Mouse (Mus musculus): Measurements from ENCODE around the gene Cct2. TPM values are rescaled to one million over a fixed set of nuclear protein-coding genes. Genes with fewer than 3 reads are reported as not detected.

The Cct2 gene
- polyA plus RNA-seq, 1 experiment from 2014 or later = 277 TPM

- Histone ChIP-seq H3K27ac (replicated peaks; ENCODE audit: low read depth, low read length) (no peak overlapping the region), H3K27me3 (ENCODE audit: control insufficient read depth, insufficient read depth, low read length) (no peaks in the 10 kb centered on the region), H3K9me3 (ENCODE audit: control insufficient read depth, low read length) (no peaks in the 10 kb centered on the region), H3K4me1 (ENCODE audit: control insufficient read depth, insufficient read depth, low read length) (peaks cover 5% of the 10 kb centered on the region), H3K4me2 (ENCODE audit: low read length) (no peak overlapping the region), H3K4me3 (replicated peaks; ENCODE audit: low read depth, low read length) (no peak overlapping the region), H3K9ac (replicated peaks; ENCODE audit: low read length) (no peak overlapping the region), H3K36me3 (ENCODE audit: control insufficient read depth, insufficient read depth, low read length) (no peaks in the 10 kb centered on the region)
- ATAC-seq (ENCODE audit: low FRiP score, low TSS enrichment) (no peak), DNase-seq (no peak)
- 74% methylated on average over 16 of the region's 16 CpGs for whole genome bisulfite sequencing
Observed at GRCm38 (mm10) chr10:117023693-117024092, 39.9 kb downstream of the Cct2 start.

- no peak overlapping the region for H3K27ac ChIP-seq (replicated peaks; ENCODE audit: low read depth, low read length)
- ATAC-seq (ENCODE audit: low FRiP score, low TSS enrichment) (no peak), DNase-seq (no peak)
- no peaks in the 10 kb centered on the region for H3K9me3 ChIP-seq (ENCODE audit: control insufficient read depth, low read length)
- H3K4me1 ChIP-seq (ENCODE audit: control insufficient read depth, insufficient read depth, low read length) = peaks cover 13% of the 10 kb centered on the region
- H3K4me2 ChIP-seq (ENCODE audit: low read length) = no peak overlapping the region
- H3K27me3 ChIP-seq (ENCODE audit: control insufficient read depth, insufficient read depth, low read length) = no peaks in the 10 kb centered on the region
- H3K9ac ChIP-seq (replicated peaks; ENCODE audit: low read length) = no peak overlapping the region
- no peaks in the 10 kb centered on the region for H3K36me3 ChIP-seq (ENCODE audit: control insufficient read depth, insufficient read depth, low read length)
- no peak overlapping the region for H3K4me3 ChIP-seq (replicated peaks; ENCODE audit: low read depth, low read length)
- 19% methylated on average over 21 of the region's 21 CpGs for WGBS
Observed at GRCm38 (mm10) chr10:117021020-117021754, 42.4 kb downstream of the Cct2 start.

GRCm38 (mm10) chr10:117018281-117018840, 45.3 kb downstream of the Cct2 start:
- no peak overlapping the region for H3K4me2 ChIP-seq (ENCODE audit: low read length)
- no peak overlapping the region for H3K27ac ChIP-seq (replicated peaks; ENCODE audit: low read depth, low read length)
- no peak overlapping the region for H3K9ac ChIP-seq (replicated peaks; ENCODE audit: low read length)
- no peak overlapping the region for H3K4me3 ChIP-seq (replicated peaks; ENCODE audit: low read depth, low read length)
- 33% methylated on average over 7 of the region's 7 CpGs for WGBS
- H3K9me3 ChIP-seq (ENCODE audit: control insufficient read depth, low read length) = no peaks in the 10 kb centered on the region
- peaks cover 18% of the 10 kb centered on the region for H3K4me1 ChIP-seq (ENCODE audit: control insufficient read depth, insufficient read depth, low read length)
- peak; percentile 66 for DNase-seq
- H3K27me3 ChIP-seq (ENCODE audit: control insufficient read depth, insufficient read depth, low read length) = no peaks in the 10 kb centered on the region
- no peak; the same call in 1 of the 2 replicates for ATAC-seq (ENCODE audit: low FRiP score, low TSS enrichment)
- H3K36me3 ChIP-seq (ENCODE audit: control insufficient read depth, insufficient read depth, low read length) = no peaks in the 10 kb centered on the region

DNA sequence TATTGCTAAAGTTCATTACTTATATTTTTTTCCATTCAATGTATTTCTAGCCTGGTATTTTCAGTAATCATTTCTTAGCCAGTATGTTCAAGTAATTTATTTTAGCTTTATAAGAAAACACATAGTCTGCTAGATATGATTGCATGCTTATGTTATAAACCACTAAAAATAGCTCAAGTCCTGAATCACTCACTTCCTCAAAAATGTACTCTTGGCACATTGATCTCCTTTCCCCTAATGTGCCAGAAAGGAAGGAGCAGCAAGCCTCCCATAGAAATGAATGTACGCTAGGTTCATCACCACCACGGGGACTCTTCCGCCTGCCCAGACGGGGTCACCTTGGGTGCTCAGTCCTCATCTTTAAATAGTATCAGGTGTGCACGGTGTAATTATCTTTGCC, 49.0 kb downstream of the Cct2 start:
- no peaks in the 10 kb centered on the region for H3K27me3 ChIP-seq (ENCODE audit: control insufficient read depth, insufficient read depth, low read length)
- no peak overlapping the region for H3K9ac ChIP-seq (replicated peaks; ENCODE audit: low read length)
- no peaks in the 10 kb centered on the region for H3K9me3 ChIP-seq (ENCODE audit: control insufficient read depth, low read length)
- H3K4me3 ChIP-seq (replicated peaks; ENCODE audit: low read depth, low read length) = no peak overlapping the region
- 89% methylated on average over 5 of the region's 5 CpGs for WGBS
- H3K4me1 ChIP-seq (ENCODE audit: control insufficient read depth, insufficient read depth, low read length) = peaks cover 13% of the 10 kb centered on the region; the same call in 1 of the 2 replicates
- no peak overlapping the region for H3K27ac ChIP-seq (replicated peaks; ENCODE audit: low read depth, low read length)
- H3K36me3 ChIP-seq (ENCODE audit: control insufficient read depth, insufficient read depth, low read length) = no peaks in the 10 kb centered on the region
- no peak overlapping the region for H3K4me2 ChIP-seq (ENCODE audit: low read length)
- no peak for DNase-seq
- no peak for ATAC-seq (ENCODE audit: low FRiP score, low TSS enrichment)

DNA sequence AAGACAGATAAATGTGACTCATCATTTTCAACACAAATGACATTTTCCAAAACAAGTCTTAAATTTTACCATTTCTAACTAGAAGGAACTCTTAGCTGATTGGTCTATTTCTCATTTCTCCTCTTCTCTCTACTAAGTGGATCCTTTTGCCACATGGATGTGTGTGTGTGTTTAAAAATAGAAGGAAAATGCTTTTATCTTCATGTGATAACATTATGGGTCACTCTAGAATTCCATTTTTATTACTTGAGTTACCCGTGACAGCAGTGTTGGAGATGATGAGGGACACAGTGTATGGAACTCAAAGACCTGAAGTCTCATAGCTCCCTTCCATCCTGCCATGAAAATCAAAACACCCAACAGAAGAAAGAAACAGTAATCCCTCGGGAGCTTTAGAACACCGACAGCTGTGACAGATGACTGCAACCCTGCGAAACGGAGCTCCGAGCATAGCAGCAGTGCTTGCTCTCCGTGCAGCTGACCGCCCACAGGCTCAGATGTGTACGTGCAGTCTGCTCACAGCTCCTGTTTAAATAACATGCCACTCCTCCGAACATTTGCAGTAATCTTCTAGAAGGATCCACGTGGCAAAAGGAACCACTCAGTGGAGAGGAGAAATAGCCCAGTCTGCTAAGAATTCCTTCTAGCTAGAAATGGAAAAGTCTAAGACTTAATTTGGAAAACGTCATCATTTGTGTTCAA, 49.8 kb downstream of the Cct2 start:
- Histone ChIP-seq H3K27me3 (ENCODE audit: control insufficient read depth, insufficient read depth, low read length) (no peaks in the 10 kb centered on the region), H3K36me3 (ENCODE audit: control insufficient read depth, insufficient read depth, low read length) (no peaks in the 10 kb centered on the region), H3K4me2 (ENCODE audit: low read length) (peak overlapping the region; percentile 34), H3K27ac (replicated peaks; ENCODE audit: low read depth, low read length) (no peak overlapping the region), H3K4me3 (replicated peaks; ENCODE audit: low read depth, low read length) (no peak overlapping the region), H3K4me1 (ENCODE audit: control insufficient read depth, insufficient read depth, low read length) (peaks cover 13% of the 10 kb centered on the region; the same call in 1 of the 2 replicates), H3K9me3 (ENCODE audit: control insufficient read depth, low read length) (no peaks in the 10 kb centered on the region), H3K9ac (replicated peaks; ENCODE audit: low read length) (no peak overlapping the region)
- peak; percentile 63; the same call in 1 of the 2 replicates for ATAC-seq (ENCODE audit: low FRiP score, low TSS enrichment)
- peak; percentile 76 for DNase-seq
- WGBS = 14% methylated on average over 12 of the region's 12 CpGs

- Histone ChIP-seq H3K4me2 (ENCODE audit: low read length) (no peak overlapping the region), H3K9me3 (ENCODE audit: control insufficient read depth, low read length) (no peaks in the 10 kb centered on the region), H3K36me3 (ENCODE audit: control insufficient read depth, insufficient read depth, low read length) (no peaks in the 10 kb centered on the region), H3K4me3 (replicated peaks; ENCODE audit: low read depth, low read length) (no peak overlapping the region), H3K27ac (replicated peaks; ENCODE audit: low read depth, low read length) (no peak overlapping the region), H3K9ac (replicated peaks; ENCODE audit: low read length) (no peak overlapping the region), H3K4me1 (ENCODE audit: control insufficient read depth, insufficient read depth, low read length) (peaks cover 6% of the 10 kb centered on the region; the same call in 1 of the 2 replicates), H3K27me3 (ENCODE audit: control insufficient read depth, insufficient read depth, low read length) (no peaks in the 10 kb centered on the region)
- 22% methylated on average over 8 of the region's 8 CpGs for WGBS
- ATAC-seq (ENCODE audit: low FRiP score, low TSS enrichment) (no peak), DNase-seq (no peak)
Observed at GRCm38 (mm10) chr10:117011047-117011446, 52.6 kb downstream of the Cct2 start.

GRCm38 (mm10) chr10:117009691-117010090, 53.9 kb downstream of the Cct2 start:
- DNase-seq (no peak), ATAC-seq (ENCODE audit: low FRiP score, low TSS enrichment) (no peak)

DNA sequence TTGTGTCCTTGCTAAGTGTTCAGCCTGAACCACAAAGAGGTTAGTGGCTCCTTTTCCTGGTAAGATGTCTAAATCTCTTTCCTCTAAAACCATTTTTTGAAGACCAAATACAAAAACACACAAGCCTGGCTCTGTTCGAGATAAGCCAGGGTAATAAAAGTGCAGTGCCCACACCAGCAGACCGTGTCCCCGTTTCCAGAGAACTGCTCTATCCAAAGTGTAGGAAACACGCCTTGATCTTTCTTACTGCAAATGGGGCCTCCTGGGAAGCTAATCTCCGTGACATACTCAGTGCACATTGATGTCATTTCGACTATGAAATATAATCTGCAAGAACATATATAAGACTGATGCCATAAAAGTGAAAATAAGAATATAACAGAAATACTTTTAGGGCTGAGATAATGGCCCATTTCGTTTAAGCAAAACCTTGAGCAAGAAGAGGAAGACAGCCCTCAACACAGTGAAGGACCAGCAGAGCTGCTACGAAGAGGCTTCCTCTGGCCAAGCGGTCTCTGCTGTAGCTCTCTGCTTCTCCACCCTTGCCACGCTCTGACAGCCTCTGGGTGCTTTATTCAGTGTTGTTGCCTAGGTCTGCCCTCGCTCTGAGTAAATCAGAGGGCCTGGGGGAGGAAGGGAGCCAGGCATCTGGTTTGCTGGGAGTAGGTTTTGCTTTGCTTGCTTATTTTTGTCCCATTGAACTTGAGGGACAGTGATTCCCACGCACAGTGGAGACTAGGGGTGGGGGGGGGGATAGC, 57.7 kb downstream of the Cct2 start:
- H3K27ac ChIP-seq (replicated peaks; ENCODE audit: low read depth, low read length) = no peak overlapping the region
- H3K9ac ChIP-seq (replicated peaks; ENCODE audit: low read length) = no peak overlapping the region
- DNase-seq (no peak), ATAC-seq (ENCODE audit: low FRiP score, low TSS enrichment) (no peak)
- peaks cover 12% of the 10 kb centered on the region; the same call in 1 of the 2 replicates for H3K4me1 ChIP-seq (ENCODE audit: control insufficient read depth, insufficient read depth, low read length)
- H3K4me3 ChIP-seq (replicated peaks; ENCODE audit: low read depth, low read length) = no peak overlapping the region
- H3K4me2 ChIP-seq (ENCODE audit: low read length) = no peak overlapping the region
- no peaks in the 10 kb centered on the region for H3K27me3 ChIP-seq (ENCODE audit: control insufficient read depth, insufficient read depth, low read length)
- H3K9me3 ChIP-seq (ENCODE audit: control insufficient read depth, low read length) = no peaks in the 10 kb centered on the region
- WGBS = 54% methylated on average over 12 of the region's 12 CpGs
- H3K36me3 ChIP-seq (ENCODE audit: control insufficient read depth, insufficient read depth, low read length) = no peaks in the 10 kb centered on the region

More at GRCm38 (mm10) chr10:117009691-117010090, 53.9 kb downstream of the Cct2 start:
- Histone ChIP-seq H3K27me3 (ENCODE audit: control insufficient read depth, insufficient read depth, low read length) (no peaks in the 10 kb centered on the region), H3K4me3 (replicated peaks; ENCODE audit: low read depth, low read length) (no peak overlapping the region), H3K4me1 (ENCODE audit: control insufficient read depth, insufficient read depth, low read length) (peaks cover 14% of the 10 kb centered on the region; the same call in 1 of the 2 replicates), H3K9me3 (ENCODE audit: control insufficient read depth, low read length) (no peaks in the 10 kb centered on the region), H3K36me3 (ENCODE audit: control insufficient read depth, insufficient read depth, low read length) (no peaks in the 10 kb centered on the region), H3K27ac (replicated peaks; ENCODE audit: low read depth, low read length) (no peak overlapping the region), H3K4me2 (ENCODE audit: low read length) (no peak overlapping the region), H3K9ac (replicated peaks; ENCODE audit: low read length) (no peak overlapping the region)
- 91% methylated on average over 6 of the region's 6 CpGs for WGBS
